Mouse (Mus musculus) liver, adult 2 months (tissue): ENCODE results near the gene Stk10.

Experiments
- CTCF ChIP-seq: fragments of 200-500 bp; IDR thresholded peaks from 2 replicates; pipeline ENCODE4 v1.5.1; 2011; ENCODE audit warnings: low read depth, low read length, control low read depth
- POLR2A ChIP-seq: fragments of 200-500 bp; IDR thresholded peaks from 2 replicates; pipeline ENCODE4 v1.6.1; 2011; ENCODE audit warnings: low read length, control low read depth; ENCODE audit not compliant: insufficient read depth; ENCODE audit errors: extremely low read depth

- no peak for TF ChIP-seq CTCF
- no peak for TF ChIP-seq POLR2A
These were observed 94.8 kb downstream of the Stk10 start for GRCm38 (mm10) chr11:32627900-32628299.
